Mouse (Mus musculus): Measurements from ENCODE around the gene Calml3. TPM values are rescaled to one million over a fixed set of nuclear protein-coding genes. Genes with fewer than 3 reads are reported as not detected.

Gene Calml3
- polyA plus RNA-seq, 1 experiment = 4.9 TPM

DNA sequence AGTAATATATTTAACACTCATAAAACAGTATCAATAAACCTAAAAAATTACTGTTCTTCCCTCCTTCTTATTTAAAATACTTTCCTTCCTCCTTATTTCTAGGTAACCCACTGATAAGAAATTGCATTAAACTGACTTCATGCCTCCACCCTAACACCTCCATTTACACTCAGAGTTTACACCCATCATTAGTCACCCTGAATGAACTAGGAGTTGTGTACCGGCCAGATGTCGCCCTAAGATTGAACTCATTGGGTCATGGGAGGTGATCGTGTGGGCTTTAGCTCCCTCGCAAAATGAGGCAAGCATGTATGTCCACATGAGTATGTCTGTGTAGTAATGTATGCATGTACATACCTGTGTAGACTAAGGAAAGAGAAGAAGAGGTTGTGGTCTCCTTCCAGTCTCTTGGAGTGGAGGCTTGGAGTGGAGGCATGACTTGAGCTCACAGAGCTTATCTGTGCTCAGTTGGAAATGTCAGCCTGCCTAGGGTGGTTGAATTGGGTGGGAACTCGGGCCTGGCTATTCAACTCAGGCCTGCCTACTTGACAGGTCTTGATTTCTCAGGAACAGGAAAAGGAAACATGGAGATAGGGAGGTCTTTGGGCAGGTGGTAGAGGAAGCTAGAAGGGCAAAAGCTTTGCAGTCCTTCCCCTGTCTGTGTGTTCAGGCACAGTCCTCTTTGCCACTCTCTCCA, 26.8 kb downstream of the Calml3 start:
- Histone ChIP-seq H3K27me3 (ENCODE audit: control insufficient read depth, insufficient read depth, low read length) (no peaks in the 10 kb centered on the region), H3K36me3 (ENCODE audit: control insufficient read depth, insufficient read depth, low read length) (no peaks in the 10 kb centered on the region), H3K27ac (ENCODE audit: control insufficient read depth, insufficient read depth, low read length) (no peak overlapping the region), H3K4me3 (ENCODE audit: control insufficient read depth, insufficient read depth, low read length) (no peak overlapping the region), H3K4me1 (replicated peaks; ENCODE audit: control insufficient read depth, insufficient read depth, low read length) (no peaks in the 10 kb centered on the region)
- no peak for TF ChIP-seq CTCF (IDR thresholded peaks at IDR 0.05; ENCODE audit: borderline replicate concordance, control insufficient read depth, extremely low read depth, insufficient read depth, low read length, poor library complexity)
- TF ChIP-seq POLR2A (IDR thresholded peaks at IDR 0.05; ENCODE audit: control insufficient read depth, extremely low read depth, insufficient read depth, low read length, poor library complexity) = no peak
- 92% methylated on average over 5 of the region's 5 CpGs for WGBS
- DNase-seq = no peak

- TF ChIP-seq POLR2A (IDR thresholded peaks at IDR 0.05; ENCODE audit: control insufficient read depth, extremely low read depth, insufficient read depth, low read length, poor library complexity) = no peak
- no peak for TF ChIP-seq CTCF (IDR thresholded peaks at IDR 0.05; ENCODE audit: borderline replicate concordance, control insufficient read depth, extremely low read depth, insufficient read depth, low read length, poor library complexity)
- Histone ChIP-seq H3K4me1 (replicated peaks; ENCODE audit: control insufficient read depth, insufficient read depth, low read length) (no peaks in the 10 kb centered on the region), H3K4me3 (ENCODE audit: control insufficient read depth, insufficient read depth, low read length) (no peak overlapping the region), H3K27ac (ENCODE audit: control insufficient read depth, insufficient read depth, low read length) (no peak overlapping the region), H3K27me3 (ENCODE audit: control insufficient read depth, insufficient read depth, low read length) (no peaks in the 10 kb centered on the region), H3K36me3 (ENCODE audit: control insufficient read depth, insufficient read depth, low read length) (no peaks in the 10 kb centered on the region)
- DNase-seq = no peak
- 21% methylated on average over 4 of the region's 4 CpGs for whole genome bisulfite sequencing
Measured at GRCm38 (mm10) chr13:3776446-3776845, 27.7 kb downstream of the Calml3 start.

DNA sequence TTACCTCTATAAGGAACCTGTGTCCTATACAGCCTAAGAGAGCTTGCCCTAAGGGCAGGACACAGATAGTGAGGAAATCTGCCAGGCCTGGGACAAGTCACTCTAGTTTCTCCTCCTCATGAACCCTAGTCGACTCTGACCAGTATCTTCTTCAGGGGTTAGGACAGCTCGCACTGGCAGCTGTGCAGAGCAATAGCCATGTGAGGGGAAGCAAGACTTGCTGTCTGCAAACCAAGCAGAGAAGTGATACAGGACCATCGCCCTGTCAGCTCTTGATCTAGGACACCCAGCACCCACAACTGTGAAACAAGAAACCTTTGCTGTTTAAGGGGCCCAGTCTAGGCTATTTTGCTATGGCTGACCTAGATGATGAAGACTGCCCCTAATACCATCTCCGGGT, 29.1 kb downstream of the Calml3 start:
- no peaks in the 10 kb centered on the region for H3K4me1 ChIP-seq (replicated peaks; ENCODE audit: control insufficient read depth, insufficient read depth, low read length)
- H3K36me3 ChIP-seq (ENCODE audit: control insufficient read depth, insufficient read depth, low read length) = no peaks in the 10 kb centered on the region
- no peak overlapping the region for H3K4me3 ChIP-seq (ENCODE audit: control insufficient read depth, insufficient read depth, low read length)
- no peak overlapping the region for H3K27ac ChIP-seq (ENCODE audit: control insufficient read depth, insufficient read depth, low read length)
- no peaks in the 10 kb centered on the region for H3K27me3 ChIP-seq (ENCODE audit: control insufficient read depth, insufficient read depth, low read length)
- TF ChIP-seq POLR2A (IDR thresholded peaks at IDR 0.05; ENCODE audit: control insufficient read depth, extremely low read depth, insufficient read depth, low read length, poor library complexity) (no peak), CTCF (IDR thresholded peaks at IDR 0.05; ENCODE audit: borderline replicate concordance, control insufficient read depth, extremely low read depth, insufficient read depth, low read length, poor library complexity) (no peak)
- WGBS = 85% methylated on average over 4 of the region's 4 CpGs
- no peak for DNase-seq

DNA sequence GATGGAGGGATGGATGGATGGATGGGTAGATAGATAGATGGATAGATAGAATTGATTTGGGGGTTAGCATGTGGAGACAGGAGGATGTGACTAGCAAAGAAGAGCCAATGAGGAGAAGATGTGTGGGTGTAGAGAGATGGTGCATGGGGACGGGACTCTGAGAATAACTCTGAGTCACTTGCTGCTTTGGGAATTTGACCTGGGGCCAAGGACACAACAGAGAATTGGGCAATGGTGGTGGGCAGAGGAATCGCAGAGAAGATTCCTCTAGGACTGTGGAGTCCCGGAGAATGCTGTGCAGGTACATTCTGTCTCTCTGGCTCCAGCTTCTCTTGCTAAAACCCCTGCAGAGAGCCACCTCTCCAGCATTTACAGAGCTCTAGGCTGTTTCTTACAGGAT, 29.8 kb downstream of the Calml3 start:
- no peak for DNase-seq
- TF ChIP-seq CTCF (IDR thresholded peaks at IDR 0.05; ENCODE audit: borderline replicate concordance, control insufficient read depth, extremely low read depth, insufficient read depth, low read length, poor library complexity) (no peak), POLR2A (IDR thresholded peaks at IDR 0.05; ENCODE audit: control insufficient read depth, extremely low read depth, insufficient read depth, low read length, poor library complexity) (no peak)
- Histone ChIP-seq H3K4me1 (replicated peaks; ENCODE audit: control insufficient read depth, insufficient read depth, low read length) (no peaks in the 10 kb centered on the region), H3K36me3 (ENCODE audit: control insufficient read depth, insufficient read depth, low read length) (no peaks in the 10 kb centered on the region), H3K27ac (ENCODE audit: control insufficient read depth, insufficient read depth, low read length) (no peak overlapping the region), H3K27me3 (ENCODE audit: control insufficient read depth, insufficient read depth, low read length) (no peaks in the 10 kb centered on the region), H3K4me3 (ENCODE audit: control insufficient read depth, insufficient read depth, low read length) (no peak overlapping the region)
- WGBS = 92% methylated on average over 3 of the region's 3 CpGs

DNA sequence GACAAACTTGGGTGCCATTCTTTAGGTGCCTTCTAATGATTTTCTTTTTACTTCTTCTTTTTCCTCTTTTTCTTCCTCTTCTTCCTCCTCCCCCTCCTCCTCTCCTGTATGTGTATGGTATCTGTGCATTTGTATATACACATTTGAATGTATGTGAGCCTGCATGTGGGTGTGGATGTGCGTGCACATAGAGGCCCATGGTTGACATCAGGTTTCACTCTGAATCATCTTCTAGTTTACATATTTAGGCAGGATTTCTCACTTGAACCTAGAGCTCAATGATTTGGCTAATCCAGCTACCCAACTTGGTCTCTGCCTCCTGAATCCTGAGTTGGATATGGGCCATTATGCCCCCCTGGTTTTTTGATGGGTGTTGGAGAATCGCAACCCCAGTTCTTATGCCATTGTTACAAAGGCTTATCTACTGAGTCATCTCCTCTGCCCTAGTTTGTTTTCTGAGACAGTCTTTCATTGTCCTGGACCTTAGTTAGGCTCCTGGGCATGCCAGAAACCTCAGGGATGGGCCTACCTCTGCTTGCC, 30.9 kb downstream of the Calml3 start:
- H3K27me3 ChIP-seq (ENCODE audit: control insufficient read depth, insufficient read depth, low read length) = no peaks in the 10 kb centered on the region
- no peaks in the 10 kb centered on the region for H3K4me1 ChIP-seq (replicated peaks; ENCODE audit: control insufficient read depth, insufficient read depth, low read length)
- no peaks in the 10 kb centered on the region for H3K36me3 ChIP-seq (ENCODE audit: control insufficient read depth, insufficient read depth, low read length)
- H3K27ac ChIP-seq (ENCODE audit: control insufficient read depth, insufficient read depth, low read length) = no peak overlapping the region
- H3K4me3 ChIP-seq (ENCODE audit: control insufficient read depth, insufficient read depth, low read length) = no peak overlapping the region
- TF ChIP-seq POLR2A (IDR thresholded peaks at IDR 0.05; ENCODE audit: control insufficient read depth, extremely low read depth, insufficient read depth, low read length, poor library complexity) (no peak), CTCF (IDR thresholded peaks at IDR 0.05; ENCODE audit: borderline replicate concordance, control insufficient read depth, extremely low read depth, insufficient read depth, low read length, poor library complexity) (no peak)
- no peak for DNase-seq
- 95% methylated on average over 2 of the region's 2 CpGs for WGBS

GRCm38 (mm10) chr13:3771221-3771620, 32.9 kb downstream of the Calml3 start:
- TF ChIP-seq POLR2A (IDR thresholded peaks at IDR 0.05; ENCODE audit: control insufficient read depth, extremely low read depth, insufficient read depth, low read length, poor library complexity) (no peak), CTCF (IDR thresholded peaks at IDR 0.05; ENCODE audit: borderline replicate concordance, control insufficient read depth, extremely low read depth, insufficient read depth, low read length, poor library complexity) (no peak)
- Histone ChIP-seq H3K27me3 (ENCODE audit: control insufficient read depth, insufficient read depth, low read length) (no peaks in the 10 kb centered on the region), H3K36me3 (ENCODE audit: control insufficient read depth, insufficient read depth, low read length) (no peaks in the 10 kb centered on the region), H3K27ac (ENCODE audit: control insufficient read depth, insufficient read depth, low read length) (peak overlapping the region; percentile 40), H3K4me3 (ENCODE audit: control insufficient read depth, insufficient read depth, low read length) (no peak overlapping the region), H3K4me1 (replicated peaks; ENCODE audit: control insufficient read depth, insufficient read depth, low read length) (no peaks in the 10 kb centered on the region)
- DNase-seq = no peak
- 79% methylated on average over 5 of the region's 5 CpGs for WGBS
